Mouse (Mus musculus) left cerebral cortex, adult 18-20 months (tissue): ENCODE results near the gene Tubb2a. TPM values are rescaled to one million over a fixed set of nuclear protein-coding genes. Genes with fewer than 3 reads are reported as not detected.

ENCODE experiments used
- total RNA-seq, 2 experiments: library from RNA; stranded (reverse); gene quantifications; 2 replicates each; pipeline ENCODE4 v1.2.3; 2021

Tubb2a gene
- total RNA-seq, 2 experiments from 2014 or later = 781 to 791 TPM

Other genes starting within 250 kb of the Tubb2a start
- not detected for gene Serpinb6e, start 234.6 kb downstream of the Tubb2a start, total RNA-seq
- 1 to 10 TPM; 1.1 to 1.2 TPM for gene Serpinb6c, start 172.3 kb downstream of the Tubb2a start, total RNA-seq
- gene Nqo2, start 113.3 kb downstream of the Tubb2a start, total RNA-seq = 1 to 10 TPM; 6.2 to 6.7 TPM
- gene Ripk1, start 75.6 kb downstream of the Tubb2a start, total RNA-seq = 1 to 10 TPM; 5.2 to 5.8 TPM
- 10 to 100 TPM; 39.4 to 40.8 TPM for gene Serpinb6a, start 75.2 kb downstream of the Tubb2a start, total RNA-seq
- gene Bphl, start 40.4 kb downstream of the Tubb2a start, total RNA-seq = 10 to 100 TPM; 44.4 to 50.6 TPM
- 100 to 1,000 TPM; 169 to 171 TPM for gene Tubb2b, start 52.5 kb upstream of the Tubb2a start, total RNA-seq
- gene Psmg4, start 85.0 kb upstream of the Tubb2a start, total RNA-seq = 10 to 100 TPM; 17.0 to 20.6 TPM